Mouse (Mus musculus) CH12F3 (cell line): ENCODE measurements around the gene Zfr.
"Not testable (repeated sequence)": the region's sequence is repeated elsewhere in the genome, so short reads cannot be mapped to it uniquely, and the experiment has no call there.

Source experiments
- in situ Hi-C: fragments of 300-500 bp; cut with MboI; formaldehyde crosslinking; loops from 2 replicates; pipeline ENCODE4 v1.14.3; 2020; ENCODE audit warnings: low sequenced_read_pairs

The Zfr gene

GRCm38 (mm10) chr15:12104827-12105226, 12.8 kb upstream of the Zfr start:
- in situ Hi-C loops = no loop called here

- in situ Hi-C loops = no loop called here
Measured at GRCm38 (mm10) chr15:12106430-12106829, 11.2 kb upstream of the Zfr start.

- in situ Hi-C loops = no loop called here
Measured at GRCm38 (mm10) chr15:12108200-12108599, 9.4 kb upstream of the Zfr start.

GRCm38 (mm10) chr15:12108922-12109321, 8.7 kb upstream of the Zfr start:
- in situ Hi-C loops = not testable (repeated sequence)

- in situ Hi-C loops = no loop called here
Measured at GRCm38 (mm10) chr15:12111232-12111631, 6.4 kb upstream of the Zfr start.

GRCm38 (mm10) chr15:12113411-12113810, 4.2 kb upstream of the Zfr start:
- in situ Hi-C loops = no loop called here

GRCm38 (mm10) chr15:12114546-12114945, 3.1 kb upstream of the Zfr start:
- in situ Hi-C loops = no loop called here

GRCm38 (mm10) chr15:12115722-12116230, 1.9 kb upstream of the Zfr start:
- in situ Hi-C loops = no loop called here

- in situ Hi-C loops = no loop called here
Measured at GRCm38 (mm10) chr15:12118093-12118431, 431 bp downstream of the Zfr start.

- in situ Hi-C loops = no loop called here
Measured at GRCm38 (mm10) chr15:12118432-12119128, 949 bp downstream of the Zfr start.

- in situ Hi-C loops = no loop called here
Measured at GRCm38 (mm10) chr15:12119129-12119466, 1.5 kb downstream of the Zfr start.

- in situ Hi-C loops = no loop called here
Measured at GRCm38 (mm10) chr15:12124913-12125312, 7.3 kb downstream of the Zfr start.

GRCm38 (mm10) chr15:12130871-12131270, 13.2 kb downstream of the Zfr start:
- in situ Hi-C loops = not testable (repeated sequence)

- in situ Hi-C loops = no loop called here
Measured at GRCm38 (mm10) chr15:12134546-12134945, 16.9 kb downstream of the Zfr start.

- in situ Hi-C loops = no loop called here
Measured at GRCm38 (mm10) chr15:12135368-12135767, 17.7 kb downstream of the Zfr start.

- in situ Hi-C loops = no loop called here
Measured at GRCm38 (mm10) chr15:12136371-12136770, 18.7 kb downstream of the Zfr start.

- in situ Hi-C loops = no loop called here
Measured at GRCm38 (mm10) chr15:12140985-12141729, 23.5 kb downstream of the Zfr start.

- in situ Hi-C loops = no loop called here
Measured at GRCm38 (mm10) chr15:12147423-12147822, 29.8 kb downstream of the Zfr start.

- in situ Hi-C loops = no loop called here
Measured at GRCm38 (mm10) chr15:12149501-12149900, 31.9 kb downstream of the Zfr start.

- in situ Hi-C loops = no loop called here
Measured at GRCm38 (mm10) chr15:12153747-12154146, 36.1 kb downstream of the Zfr start.

- in situ Hi-C loops = loop anchor here (25.0 kb wide), 1 partner anchor 634 kb away; the partner anchor contains the start of genes 6030458C11Rik and Drosha
Measured at GRCm38 (mm10) chr15:12178126-12178525, 60.5 kb downstream of the Zfr start.

- in situ Hi-C loops = loop anchor here (25.0 kb wide), 1 partner anchor 631 kb away; the partner anchor contains the start of genes 6030458C11Rik and Drosha
Measured at GRCm38 (mm10) chr15:12181181-12181805, 63.7 kb downstream of the Zfr start.
